ENCODE assay signal across 8 mouse cellular contexts in genomic region chr2:91649553-91650359, GRCm38 (mm10). TPM values are rescaled to one million over a fixed set of nuclear protein-coding genes. Genes with fewer than 3 reads are reported as not detected.
DNase-seq lines count a peak whose midpoint lies in the region; ATAC-seq and TF ChIP-seq lines count a peak whose summit lies in the region.

TSS of gene Zfp408 (minus strand) at chr2:91649791.
TSS of gene Arhgap1 (plus strand) at chr2:91649860.

- peak within 1 kb of the TSS; percentile 88 for H3K27ac ChIP-seq in heart, embryonic 12.5 days (ENCODE audit: poor library complexity, severe bottlenecking)
- peak within 1 kb of the TSS; percentile 93 for H3K27ac ChIP-seq in kidney, postnatal 0 days
- peak within 1 kb of the TSS; percentile 78 for H3K27ac ChIP-seq in liver, embryonic 11.5 days (ENCODE audit: low read depth, low read length)
- peak within 1 kb of the TSS; percentile 86 for H3K27ac ChIP-seq in stomach, embryonic 14.5 days (ENCODE audit: low read length)

- peak within 1 kb of the TSS; percentile 86 for H3K4me3 ChIP-seq in heart, embryonic 12.5 days
- peak within 1 kb of the TSS; percentile 83 for H3K4me3 ChIP-seq in kidney, postnatal 0 days (replicated peaks; ENCODE audit: low read depth, low read length)
- H3K4me3 ChIP-seq in liver, embryonic 11.5 days (ENCODE audit: low read depth, low read length) = peak within 1 kb of the TSS; percentile 86
- H3K4me3 ChIP-seq in stomach, embryonic 14.5 days (ENCODE audit: low read depth, low read length) = peak within 1 kb of the TSS; percentile 88

- DNase-seq in CD4-positive helper T cell, adult 2 months (ENCODE audit: low read depth, low spot score) = peak; percentile 98
- DNase-seq in brain, embryonic 18.5 days (ENCODE audit: low read depth, low spot score) = peak; percentile 96
- peak; percentile 99 for DNase-seq in kidney, postnatal 0 days (ENCODE audit: low spot score)
- DNase-seq in liver, embryonic 11.5 days (ENCODE audit: low spot score) = peak; percentile 98
- DNase-seq in naive thymus-derived CD4-positive, alpha-beta T cell, adult 2 months (ENCODE audit: low read depth) = peak; percentile 98

- H3K27me3 ChIP-seq in heart, embryonic 12.5 days (replicated peaks) = no peaks in the 10 kb centered on the region
- H3K27me3 ChIP-seq in kidney, postnatal 0 days (ENCODE audit: insufficient read depth, low read length) = no peaks in the 10 kb centered on the region
- H3K27me3 ChIP-seq in liver, embryonic 11.5 days (replicated peaks; ENCODE audit: control insufficient read depth, insufficient read depth, low read length) = no peaks in the 10 kb centered on the region
- H3K27me3 ChIP-seq in stomach, embryonic 14.5 days (ENCODE audit: control insufficient read depth, insufficient read depth, low read length) = no peaks in the 10 kb centered on the region

- peaks cover 48% of the 10 kb centered on the region for H3K36me3 ChIP-seq in heart, embryonic 12.5 days
- peaks cover 38% of the 10 kb centered on the region for H3K36me3 ChIP-seq in kidney, postnatal 0 days (ENCODE audit: insufficient read depth, low read length)
- H3K36me3 ChIP-seq in liver, embryonic 11.5 days (ENCODE audit: control insufficient read depth, insufficient read depth, low read length) = peaks cover 38% of the 10 kb centered on the region
- H3K36me3 ChIP-seq in stomach, embryonic 14.5 days (ENCODE audit: control insufficient read depth, insufficient read depth, low read length) = peaks cover 45% of the 10 kb centered on the region

- H3K9me3 ChIP-seq in heart, embryonic 12.5 days (replicated peaks) = no peaks in the 10 kb centered on the region
- H3K9me3 ChIP-seq in kidney, postnatal 0 days (replicated peaks; ENCODE audit: low read length) = no peaks in the 10 kb centered on the region
- H3K9me3 ChIP-seq in liver, embryonic 11.5 days (ENCODE audit: control insufficient read depth, low read length) = no peaks in the 10 kb centered on the region
- no peaks in the 10 kb centered on the region for H3K9me3 ChIP-seq in stomach, embryonic 14.5 days (ENCODE audit: control insufficient read depth, low read depth, low read length)

- H3K4me1 ChIP-seq in heart, embryonic 12.5 days (replicated peaks) = peaks cover 48% of the 10 kb centered on the region
- peaks cover 12% of the 10 kb centered on the region; the same call in 1 of the 2 replicates for H3K4me1 ChIP-seq in kidney, postnatal 0 days (replicated peaks; ENCODE audit: insufficient read depth, low read length)
- peaks cover 14% of the 10 kb centered on the region for H3K4me1 ChIP-seq in liver, embryonic 11.5 days (replicated peaks; ENCODE audit: control insufficient read depth, insufficient read depth, low read length)
- H3K4me1 ChIP-seq in stomach, embryonic 14.5 days (ENCODE audit: control insufficient read depth, insufficient read depth, low read length) = peaks cover 14% of the 10 kb centered on the region; the same call in 1 of the 2 replicates

- H3K9ac ChIP-seq in heart, embryonic 12.5 days = peak within 1 kb of the TSS; percentile 95
- peak within 1 kb of the TSS; percentile 85 for H3K9ac ChIP-seq in kidney, postnatal 0 days (ENCODE audit: low read depth, low read length)
- peak within 1 kb of the TSS; percentile 88 for H3K9ac ChIP-seq in liver, embryonic 11.5 days (ENCODE audit: low read depth, low read length)
- H3K9ac ChIP-seq in stomach, embryonic 14.5 days (replicated peaks; ENCODE audit: low read depth, low read length) = peak within 1 kb of the TSS; percentile 85

- peak within 1 kb of the TSS; percentile 94 for H3K4me2 ChIP-seq in heart, embryonic 12.5 days
- H3K4me2 ChIP-seq in kidney, postnatal 0 days (ENCODE audit: low read length) = peak within 1 kb of the TSS; percentile 92
- H3K4me2 ChIP-seq in liver, embryonic 11.5 days = peak within 1 kb of the TSS; percentile 97
- H3K4me2 ChIP-seq in stomach, embryonic 14.5 days (replicated peaks; ENCODE audit: low read depth, low read length) = peak within 1 kb of the TSS; percentile 88

- TF ChIP-seq CTCF in kidney, postnatal 0 days (IDR thresholded peaks at IDR 0.05; ENCODE audit: low read depth) = no peak

- ATAC-seq in erythroid progenitor cell, adult 5-6 weeks (replicated peaks; ENCODE audit: low FRiP score, poor library complexity, severe bottlenecking) = peak; percentile 92
- peak; percentile 94 for ATAC-seq in heart, embryonic 12.5 days (ENCODE audit: insufficient number of reproducible peaks, low FRiP score)
- ATAC-seq in kidney, postnatal 0 days (replicated peaks; ENCODE audit: low FRiP score, low read depth) = peak; percentile 94
- ATAC-seq in liver, embryonic 11.5 days (replicated peaks; ENCODE audit: low FRiP score) = peak; percentile 91
- ATAC-seq in stomach, embryonic 14.5 days (ENCODE audit: insufficient number of reproducible peaks, insufficient read depth, low FRiP score, low read depth) = peak; percentile 95

- WGBS in heart, embryonic 12.5 days = under 1% methylated on average over 44 of the region's 44 CpGs
- under 1% methylated on average over 44 of the region's 44 CpGs for WGBS in kidney, postnatal 0 days
- under 1% methylated on average over 44 of the region's 44 CpGs for WGBS in liver, embryonic 11.5 days
- WGBS in stomach, embryonic 14.5 days = under 1% methylated on average over 44 of the region's 44 CpGs

RNA-seq across cellular contexts. Expression of gene Zfp408, which starts in this region (rescaled TPM):
- total RNA-seq in erythroid progenitor cell, adult 5-6 weeks (2015; ENCODE audit: low replicate concordance) = 5.0 and 10.1 TPM in 2 replicates
- 1.1 and 3.6 TPM in 2 replicates for total RNA-seq in erythroid progenitor cell, adult 5-6 weeks (2017; ENCODE audit: low replicate concordance)
- 6.1 and 6.9 TPM in 2 replicates for polyA plus RNA-seq in heart, embryonic 12.5 days (2016; fragmentation: Nextera tagmentation; extraction: Ambion mirVana)
- 4.6 and 5.3 TPM in 2 replicates for polyA plus RNA-seq in kidney, postnatal 0 days (2015; fragmentation: Nextera tagmentation; extraction: Ambion mirVana)
- 5.1 and 5.4 TPM in 2 replicates for polyA plus RNA-seq in liver, embryonic 11.5 days (2014; fragmentation: Nextera tagmentation; extraction: Ambion mirVana)
- polyA plus RNA-seq in stomach, embryonic 14.5 days (2014; fragmentation: Nextera tagmentation; extraction: Ambion mirVana) = 7.6 and 8.7 TPM in 2 replicates

RNA-seq across cellular contexts. Expression of gene Arhgap1, which starts in this region (rescaled TPM):
- 20.2 and 52.0 TPM in 2 replicates for total RNA-seq in erythroid progenitor cell, adult 5-6 weeks (2015; ENCODE audit: low replicate concordance)
- 8.3 and 24.5 TPM in 2 replicates for total RNA-seq in erythroid progenitor cell, adult 5-6 weeks (2017; ENCODE audit: low replicate concordance)
- polyA plus RNA-seq in heart, embryonic 12.5 days (2016; fragmentation: Nextera tagmentation; extraction: Ambion mirVana) = 168 and 169 TPM in 2 replicates
- polyA plus RNA-seq in kidney, postnatal 0 days (2015; fragmentation: Nextera tagmentation; extraction: Ambion mirVana) = 111 and 114 TPM in 2 replicates
- polyA plus RNA-seq in liver, embryonic 11.5 days (2014; fragmentation: Nextera tagmentation; extraction: Ambion mirVana) = 99.2 and 100 TPM in 2 replicates
- polyA plus RNA-seq in stomach, embryonic 14.5 days (2014; fragmentation: Nextera tagmentation; extraction: Ambion mirVana) = 147 and 154 TPM in 2 replicates

Comparison
In these comparisons a context has a peak if more than half of its experiments do, and no peak if none do; other contexts are left out.
1. Peak in every context shown above with its lines: DNase-seq, ATAC-seq, H3K4me3 ChIP-seq and H3K27ac ChIP-seq.